Mouse (Mus musculus) liver, adult (tissue): ENCODE measurements at regions not wholly inside any gene's neighbourhood (a gene's known extent, or its start where the extent isn't known, plus 50 kb on each side); places are given as distances from the start of the nearest gene placed in this dataset.

ENCODE experiments used
- GATA4 ChIP-seq: IDR thresholded peaks from 2 replicates; pipeline ENCODE4 v1.6.1; 2014; ENCODE audit warnings: mild to moderate bottlenecking, low read length; ENCODE audit not compliant: insufficient replicate concordance

GRCm38 (mm10) chr1:154117688-154118373 lies 83.2 kb upstream of the Zfp648 start:
- TF ChIP-seq GATA4, result peak; percentile 97

DNA sequence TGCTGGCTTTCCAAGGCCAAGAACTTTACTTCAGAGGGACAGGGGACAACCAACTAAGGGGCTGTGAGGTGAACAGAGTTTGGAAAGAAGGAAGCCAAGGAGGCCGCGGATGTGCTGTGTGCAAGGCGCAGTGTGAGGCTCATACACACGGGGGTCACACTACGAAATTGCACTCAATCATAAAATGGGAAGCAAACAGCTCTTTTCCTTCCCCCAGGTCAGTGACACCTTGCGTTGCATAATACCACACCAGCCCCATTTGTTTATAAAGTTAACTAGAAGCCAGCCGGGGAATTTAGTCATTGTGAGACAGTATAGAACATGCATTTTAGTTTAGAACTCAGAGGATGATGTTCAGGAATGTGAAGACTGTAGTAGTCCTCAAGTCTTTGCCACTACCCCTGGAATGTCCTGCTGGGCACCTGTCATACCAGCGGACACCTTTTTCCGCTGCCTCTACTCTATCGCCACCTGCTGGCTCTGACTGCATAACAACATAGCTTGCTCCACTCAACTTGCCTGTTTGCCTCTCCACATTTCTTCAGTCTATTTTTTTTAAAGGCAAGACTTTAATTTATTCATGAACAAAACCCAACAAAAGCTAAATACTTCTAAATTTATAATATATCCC lies 82.5 kb upstream of the Zfp648 start:
- TF ChIP-seq GATA4, result no peak

GRCm38 (mm10) chr1:154119611-154120010 lies 81.4 kb upstream of the Zfp648 start:
- no peak for TF ChIP-seq GATA4

DNA sequence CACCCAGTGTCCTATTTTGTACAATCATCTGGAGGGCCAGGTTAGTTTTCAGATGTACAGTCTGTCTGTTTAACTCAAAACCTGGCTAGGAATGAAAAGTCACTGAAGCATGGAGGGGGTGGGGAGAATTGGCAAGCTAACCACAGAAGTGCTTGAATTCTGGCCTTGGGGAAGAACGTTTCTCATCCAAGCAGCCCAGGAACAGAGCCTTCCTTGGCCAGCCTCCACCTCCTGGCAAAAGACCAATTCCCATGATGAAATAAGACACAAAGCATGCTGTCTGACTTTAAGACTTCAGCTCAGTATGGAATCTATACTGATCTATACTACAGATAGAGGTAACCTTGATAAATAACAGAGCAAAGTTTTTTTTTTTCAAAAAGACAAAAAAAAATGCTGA lies 80.3 kb upstream of the Zfp648 start:
- no peak for TF ChIP-seq GATA4

GRCm38 (mm10) chr1:154124981-154125380 lies 76.0 kb upstream of the Zfp648 start:
- TF ChIP-seq GATA4, result no peak

DNA sequence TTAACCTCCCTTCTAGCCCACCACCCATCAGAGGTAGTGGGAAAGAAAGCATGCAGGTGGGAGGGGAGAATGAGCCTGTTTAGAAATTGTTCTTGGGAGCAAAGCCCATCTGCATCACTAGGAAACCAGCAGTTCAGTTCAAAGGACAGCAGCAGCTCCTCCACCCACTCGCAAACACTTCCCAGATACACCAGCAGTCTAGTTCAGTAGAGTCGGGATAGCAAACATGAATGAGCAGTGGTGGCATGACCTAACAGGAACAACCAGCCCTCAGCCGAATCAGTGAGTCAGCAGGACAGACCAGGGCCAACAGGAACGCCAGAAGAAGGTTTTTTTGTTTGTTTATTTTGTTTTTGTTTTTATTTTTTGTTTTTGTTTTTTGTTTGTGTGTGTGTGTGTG lies 74.5 kb upstream of the Zfp648 start:
- TF ChIP-seq GATA4, result no peak

DNA sequence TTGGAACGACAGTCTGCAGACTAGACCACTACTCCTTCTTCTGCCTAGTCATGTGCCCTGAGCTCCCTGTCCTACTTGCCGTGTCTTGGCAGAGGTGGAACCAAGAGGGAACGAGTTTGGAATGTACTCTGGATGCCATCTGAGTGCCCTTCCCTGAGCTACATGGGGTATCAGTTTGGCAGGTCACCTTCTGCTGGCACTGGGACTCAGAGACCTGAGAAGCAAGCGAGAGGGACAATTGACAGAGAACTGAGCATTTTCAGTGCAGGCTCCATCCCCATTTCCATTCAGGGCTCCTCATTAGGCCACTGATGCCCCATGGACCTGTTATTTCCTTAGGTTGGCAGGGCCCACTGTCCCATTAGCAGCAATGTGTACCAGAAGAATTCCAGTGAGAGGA lies 61.5 kb upstream of the Zfp648 start:
- TF ChIP-seq GATA4, result no peak

DNA sequence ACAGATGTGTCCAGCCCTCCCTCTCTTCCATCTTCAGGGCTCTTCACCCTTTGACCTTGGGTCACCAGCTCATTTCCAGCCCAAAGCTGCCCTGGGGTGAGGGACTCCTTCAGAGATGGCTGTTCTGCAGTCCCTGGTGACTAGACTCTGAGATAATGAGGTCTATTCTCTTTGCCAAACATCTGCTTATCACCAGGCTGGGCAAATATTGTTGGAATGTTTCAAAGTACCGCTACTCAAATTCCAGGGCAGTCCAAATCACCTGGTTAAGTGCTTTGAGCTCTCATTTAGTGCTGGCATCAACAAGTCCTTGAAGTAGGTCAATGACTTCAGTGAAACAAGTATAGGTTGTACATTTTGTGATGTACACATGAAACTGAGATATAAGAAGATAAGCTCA lies 57.3 kb upstream of the Zfp648 start:
- no peak for TF ChIP-seq GATA4

GRCm38 (mm10) chr1:154147001-154147571 lies 53.9 kb upstream of the Zfp648 start:
- no peak for TF ChIP-seq GATA4

DNA sequence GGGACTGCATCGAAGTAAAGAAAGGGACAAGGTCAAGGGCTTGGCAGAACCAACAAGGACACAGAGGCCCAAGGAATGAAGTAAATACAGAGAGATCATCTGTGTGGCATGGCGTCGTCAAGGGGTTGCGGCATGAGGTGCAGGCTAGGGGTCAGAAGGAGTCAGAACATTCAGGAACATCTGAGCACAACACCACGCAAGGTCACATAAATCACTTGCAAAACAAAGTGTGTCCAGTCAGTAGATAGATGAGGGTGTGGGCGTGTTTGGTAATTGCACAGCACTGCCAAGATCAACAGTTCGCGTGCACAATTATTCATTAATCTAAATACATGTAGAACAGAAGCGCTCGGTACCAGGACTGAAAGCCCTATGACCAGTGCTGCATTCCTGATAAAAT lies 52.0 kb upstream of the Zfp648 start:
- TF ChIP-seq GATA4, result peak; percentile 53; the same call in 1 of the 2 replicates

GRCm38 (mm10) chr1:154149431-154150143 lies 51.4 kb upstream of the Zfp648 start:
- no peak for TF ChIP-seq GATA4

GRCm38 (mm10) chr1:154150167-154150851 lies 50.7 kb upstream of the Zfp648 start:
- peak; percentile 30; the same call in 1 of the 2 replicates for TF ChIP-seq GATA4
